Mouse (Mus musculus): ENCODE measurements around the gene Olfr1360.

Gene Olfr1360

GRCm38 (mm10) chr13:21642418-21642817 is 34.8 kb downstream of the Olfr1360 start, which contains the start of gene Olfr11:
TSS of gene Olfr11 (minus strand) at chr13:21642518.
- 80% methylated on average over 2 of the region's 2 CpGs for WGBS
